Mouse (Mus musculus): ENCODE data around the gene Gm13420.
A peak's percentile ranks its signal among the peaks of the same experiment; 100 is the strongest.
"Not testable (repeated sequence)": the region's sequence is repeated elsewhere in the genome, so short reads cannot be mapped to it uniquely, and the experiment has no call there.

Gm13420 gene

GRCm38 (mm10) chr2:29739368-29739767 is 12.1 kb downstream of the Gm13420 start:
- no peak for DNase-seq (ENCODE audit: extremely low read depth, low read depth, low spot score)

- DNase-seq (ENCODE audit: extremely low read depth, low read depth, low spot score) = no peak
Measured at GRCm38 (mm10) chr2:29738799-29739198, 12.7 kb downstream of the Gm13420 start.

DNA sequence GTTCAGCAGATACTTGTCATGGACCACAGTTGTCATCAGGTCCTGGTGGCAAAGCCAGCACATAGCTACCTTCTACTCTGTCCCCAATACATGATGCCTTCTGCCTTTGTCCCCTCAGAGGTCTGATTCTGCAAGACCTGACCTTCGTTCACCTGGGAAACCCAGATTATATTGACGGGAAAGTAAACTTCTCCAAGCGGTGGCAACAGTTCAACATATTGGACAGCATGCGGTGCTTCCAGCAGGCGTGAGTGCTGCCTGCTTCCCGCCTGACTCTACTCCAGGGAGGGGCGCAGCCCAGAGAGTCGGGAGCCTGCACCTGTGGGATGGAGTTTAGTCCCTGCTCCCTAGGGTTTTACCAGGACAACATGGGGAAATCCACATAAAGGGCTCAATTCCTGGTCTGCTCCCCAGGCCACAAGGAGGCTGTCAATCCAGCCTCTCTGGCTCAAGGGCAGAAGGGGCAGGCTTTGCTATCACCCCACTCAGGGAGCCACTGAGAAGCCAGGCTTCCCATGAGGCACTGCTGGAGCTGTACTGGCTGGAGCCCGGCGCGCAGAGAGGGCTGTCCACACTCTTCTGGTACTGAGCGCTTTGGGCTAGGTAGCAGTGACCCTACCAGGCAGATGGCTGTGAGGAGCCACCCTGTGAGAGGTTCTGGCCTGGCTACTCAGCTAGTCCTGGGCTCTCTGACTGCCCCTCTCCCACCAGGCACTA is 14.1 kb downstream of the Gm13420 start:
- no peak for DNase-seq (ENCODE audit: extremely low read depth, low read depth, low spot score)

DNA sequence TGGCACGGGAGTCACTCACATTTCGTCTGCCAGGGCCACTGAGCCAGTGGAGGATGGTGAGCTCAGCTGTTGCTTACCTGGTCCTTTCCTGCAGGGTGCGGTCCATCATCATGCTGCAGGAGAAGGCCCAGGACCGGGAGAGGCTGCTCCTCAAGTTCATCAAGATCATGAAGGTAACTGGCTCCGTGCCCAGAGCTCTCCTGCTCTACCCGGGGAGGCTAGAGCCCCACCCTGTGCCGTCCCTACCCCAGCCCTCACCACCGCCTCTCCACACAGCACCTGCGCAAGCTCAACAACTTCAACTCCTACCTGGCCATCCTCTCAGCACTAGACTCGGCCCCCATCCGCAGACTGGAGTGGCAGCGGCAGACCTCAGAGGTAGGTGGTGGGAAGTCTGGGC is 15.8 kb downstream of the Gm13420 start:
- no peak for DNase-seq (ENCODE audit: extremely low read depth, low read depth, low spot score)

GRCm38 (mm10) chr2:29733348-29733747 is 18.1 kb downstream of the Gm13420 start:
- no peak for DNase-seq (ENCODE audit: extremely low read depth, low read depth, low spot score)

GRCm38 (mm10) chr2:29732559-29732958 is 18.9 kb downstream of the Gm13420 start:
- DNase-seq (ENCODE audit: extremely low read depth, low read depth, low spot score) = no peak

DNA sequence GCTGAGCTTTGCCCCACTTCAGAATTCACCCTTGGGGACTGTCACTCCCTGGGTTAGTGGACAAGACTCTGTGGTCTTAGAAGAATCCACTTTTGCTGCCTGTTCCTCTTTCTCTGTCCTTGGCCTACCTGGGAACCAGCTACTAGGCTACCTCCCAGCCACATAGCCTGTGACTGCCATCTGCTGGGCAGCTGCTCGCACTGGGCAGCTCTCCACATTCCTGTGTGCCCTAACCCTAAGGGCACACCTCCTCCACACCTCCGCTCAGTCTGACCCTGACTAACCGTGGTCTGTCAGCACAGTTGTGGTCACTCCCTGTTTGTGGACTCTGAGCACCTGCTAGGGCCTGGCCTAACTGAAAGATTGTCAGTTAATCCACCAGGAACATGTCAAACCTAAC is 19.9 kb downstream of the Gm13420 start:
- DNase-seq (ENCODE audit: extremely low read depth, low read depth, low spot score) = no peak

GRCm38 (mm10) chr2:29729500-29729899 is 22.0 kb downstream of the Gm13420 start:
- DNase-seq (ENCODE audit: extremely low read depth, low read depth, low spot score) = no peak

GRCm38 (mm10) chr2:29724664-29725365 is 26.7 kb downstream of the Gm13420 start:
- DNase-seq (ENCODE audit: extremely low read depth, low read depth, low spot score) = no peak

DNA sequence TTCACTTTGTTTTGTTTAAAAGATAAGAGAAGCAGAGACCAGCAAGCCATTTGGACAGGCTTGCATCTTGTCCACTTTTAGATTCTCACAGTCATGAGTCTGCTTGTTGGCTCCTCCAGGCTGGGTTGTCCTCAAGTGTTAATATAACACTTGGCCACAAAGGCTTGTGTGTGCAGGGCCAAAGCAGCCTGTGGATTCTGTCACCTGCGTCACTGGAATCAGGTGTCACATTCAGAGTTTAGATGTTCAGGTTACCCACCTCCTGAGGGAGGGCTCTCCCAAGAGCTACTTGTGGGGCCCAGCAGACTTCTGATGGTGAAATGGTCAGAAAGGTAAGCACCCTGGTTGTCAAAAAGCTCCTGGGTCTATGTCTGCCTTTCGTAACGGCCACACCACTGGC is 28.4 kb downstream of the Gm13420 start:
- DNase-seq (ENCODE audit: extremely low read depth, low read depth, low spot score) = no peak

DNA sequence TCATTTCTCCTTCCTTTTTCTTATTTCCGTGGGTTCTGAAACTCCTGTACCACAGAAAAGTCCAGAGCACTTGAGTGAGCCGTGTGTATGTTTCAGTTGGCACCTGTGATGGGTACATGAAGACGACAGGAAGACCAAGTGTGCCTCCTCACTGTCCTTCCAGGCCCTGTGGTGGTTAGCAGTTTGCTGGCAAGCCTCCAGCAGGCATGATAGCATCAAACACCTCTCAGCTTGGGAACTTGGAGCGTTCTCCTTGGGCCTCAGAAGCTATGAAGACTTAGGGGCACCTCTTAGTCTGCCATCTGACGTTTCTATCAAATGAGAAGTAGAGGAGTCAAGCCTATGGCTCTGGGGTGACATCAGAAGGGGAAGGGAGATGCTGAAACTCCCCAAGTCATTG is 32.9 kb downstream of the Gm13420 start:
- DNase-seq (ENCODE audit: extremely low read depth, low read depth, low spot score) = no peak

GRCm38 (mm10) chr2:29716691-29717090 is 34.8 kb downstream of the Gm13420 start:
- no peak for DNase-seq (ENCODE audit: extremely low read depth, low read depth, low spot score)

GRCm38 (mm10) chr2:29716143-29716542 is 35.3 kb downstream of the Gm13420 start:
- DNase-seq (ENCODE audit: extremely low read depth, low read depth, low spot score) = no peak

DNA sequence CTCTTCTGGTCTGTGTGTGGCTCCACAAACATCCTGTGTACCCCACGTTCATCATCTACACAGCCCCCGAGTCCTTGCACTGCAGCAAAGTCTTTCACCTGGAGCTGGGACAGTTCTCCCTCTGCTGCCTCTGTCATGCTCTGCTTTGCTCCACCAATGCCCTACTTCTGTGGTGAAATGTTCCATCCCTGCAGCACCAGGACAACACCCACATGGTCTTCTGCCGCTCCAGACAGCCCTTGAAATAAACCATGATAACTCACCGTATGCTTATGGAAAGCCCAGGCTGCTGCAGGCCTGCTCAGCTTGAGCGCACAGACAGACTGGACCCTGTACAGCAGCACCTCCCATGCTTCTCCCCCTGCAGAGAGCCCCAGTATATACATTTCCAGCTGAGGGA is 37.4 kb downstream of the Gm13420 start:
- no peak for DNase-seq (ENCODE audit: extremely low read depth, low read depth, low spot score)

- no peak for DNase-seq (ENCODE audit: extremely low read depth, low read depth, low spot score)
Measured at GRCm38 (mm10) chr2:29713501-29713900, 38.0 kb downstream of the Gm13420 start.

DNA sequence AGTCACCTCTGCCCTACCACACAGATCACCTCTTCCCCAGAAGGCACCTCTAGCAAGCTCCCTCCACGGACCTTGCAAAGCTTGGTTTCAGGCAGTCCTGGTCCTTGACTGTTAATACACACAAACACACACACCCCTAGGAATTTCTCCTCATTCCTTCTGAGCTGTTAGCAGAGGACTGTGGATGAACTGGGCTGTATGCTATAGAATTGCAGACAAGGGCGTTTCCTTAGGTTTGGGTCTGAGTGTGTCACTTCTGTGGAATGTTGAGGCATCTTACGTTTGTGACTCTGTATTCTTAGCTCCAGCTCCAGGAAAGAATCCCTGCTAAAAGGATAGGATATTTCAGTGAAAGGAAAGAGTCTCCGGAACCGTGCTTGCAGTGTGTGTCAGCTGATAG is 39.6 kb downstream of the Gm13420 start:
- no peak for DNase-seq (ENCODE audit: extremely low read depth, low read depth, low spot score)

- no peak for DNase-seq (ENCODE audit: extremely low read depth, low read depth, low spot score)
Measured at GRCm38 (mm10) chr2:29711038-29711437, 40.4 kb downstream of the Gm13420 start.

GRCm38 (mm10) chr2:29708209-29708608 is 43.3 kb downstream of the Gm13420 start:
- not testable (repeated sequence) for DNase-seq (ENCODE audit: extremely low read depth, low read depth, low spot score)

DNA sequence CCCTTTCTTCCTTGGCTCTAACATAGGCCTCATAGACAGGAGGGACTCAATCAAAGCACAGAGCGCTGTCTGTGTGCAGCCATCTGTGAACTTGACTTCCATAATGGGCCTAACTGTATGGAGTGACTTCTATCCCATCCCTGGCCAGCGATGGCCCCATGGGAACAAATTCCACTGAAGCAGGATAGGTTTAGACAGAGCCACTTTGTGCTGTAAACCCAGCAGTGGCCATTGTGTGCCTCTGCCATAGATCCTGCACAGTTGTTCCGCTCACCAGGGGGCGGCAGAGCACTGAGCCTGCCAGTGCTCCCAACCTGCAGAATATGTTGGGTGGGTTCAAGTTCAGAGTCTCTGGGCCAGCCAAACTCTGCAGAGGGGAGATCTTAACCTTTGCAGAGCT is 43.8 kb downstream of the Gm13420 start:
- DNase-seq (ENCODE audit: extremely low read depth, low read depth, low spot score) = no peak

DNA sequence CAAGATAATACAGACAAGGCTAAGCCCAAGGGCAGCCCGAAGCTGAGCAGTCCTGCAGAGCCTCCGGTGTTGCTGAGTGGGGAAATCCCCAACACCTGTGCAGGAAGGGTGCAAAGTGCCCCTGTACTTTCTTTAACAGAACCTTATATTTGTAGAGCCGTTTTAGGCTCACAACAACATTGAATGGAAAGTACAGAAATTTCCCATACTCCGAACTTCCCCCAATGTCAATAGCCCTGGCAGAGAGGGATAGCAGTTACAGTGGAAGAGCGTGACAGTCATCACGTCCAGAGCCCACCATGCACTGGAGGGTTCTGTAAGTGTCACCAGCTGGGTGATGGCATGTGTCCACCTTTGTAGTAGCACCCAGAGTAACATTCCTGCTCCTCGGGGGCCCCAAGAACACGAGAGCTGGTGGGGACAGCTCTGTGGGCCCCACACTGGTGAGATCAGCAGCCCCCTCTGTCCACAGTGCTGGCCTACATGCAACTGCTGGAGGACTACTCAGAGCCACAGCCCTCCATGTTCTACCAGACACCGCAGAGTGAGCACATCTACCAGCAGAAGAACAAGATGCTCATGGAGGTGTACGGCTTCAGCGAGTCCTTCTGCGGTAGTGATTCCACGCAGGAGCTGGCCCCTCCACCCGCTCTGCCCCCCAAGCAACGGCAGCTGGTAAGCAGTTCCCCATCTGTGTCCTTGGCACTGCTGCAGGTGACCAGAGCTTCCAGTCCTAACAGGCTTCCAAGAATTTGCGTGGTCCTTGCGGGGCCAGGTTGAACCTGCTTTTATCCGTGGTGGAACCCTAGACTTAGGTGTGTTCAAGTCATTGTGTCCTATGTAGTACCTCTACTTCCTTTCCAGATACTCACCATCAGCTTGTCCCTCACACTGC is 44.5 kb downstream of the Gm13420 start:
- no peak for DNase-seq (ENCODE audit: extremely low read depth, low read depth, low spot score)

DNA sequence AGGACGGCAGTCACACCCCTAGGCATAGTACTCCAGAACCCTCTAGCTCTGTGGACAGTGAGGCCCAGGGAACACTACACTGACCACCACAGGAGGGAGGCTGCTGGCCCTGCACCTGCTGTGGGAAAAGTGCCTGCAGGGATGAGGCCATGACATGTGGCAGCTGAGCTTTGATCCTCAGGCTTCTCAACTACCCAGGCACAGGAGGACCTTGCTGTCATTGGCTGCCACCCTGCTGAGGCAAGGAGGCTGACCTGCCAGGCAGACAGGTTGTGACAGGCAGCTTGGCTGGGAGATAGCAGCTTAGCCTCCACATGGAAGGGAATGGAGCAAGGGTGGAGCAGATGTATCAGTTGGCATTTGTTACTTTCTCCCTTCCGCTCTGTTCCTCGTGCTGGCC is 46.0 kb downstream of the Gm13420 start:
- peak; percentile 86 for DNase-seq (ENCODE audit: extremely low read depth, low read depth, low spot score)

All from fat pad, adult 2 months (tissue).